Mouse (Mus musculus) liver, adult 2 months (tissue): ENCODE results near the gene Car11.

Experiments
- CTCF ChIP-seq: fragments of 200-500 bp; IDR thresholded peaks from 2 replicates; pipeline ENCODE4 v1.5.1; 2011; ENCODE audit warnings: low read depth, low read length, control low read depth
- POLR2A ChIP-seq: fragments of 200-500 bp; IDR thresholded peaks from 2 replicates; pipeline ENCODE4 v1.6.1; 2011; ENCODE audit warnings: low read length, control low read depth; ENCODE audit not compliant: insufficient read depth; ENCODE audit errors: extremely low read depth

- TF ChIP-seq CTCF (no peak), POLR2A (no peak)
Observed at GRCm38 (mm10) chr7:45705443-45705864, 5.8 kb downstream of the Car11 start.
